Mouse (Mus musculus): Measurements from ENCODE around the gene Igfbp1.
A peak's percentile ranks its signal among the peaks of the same experiment; 100 is the strongest.

The Igfbp1 gene

GRCm38 (mm10) chr11:7198006-7198405 lies 424 bp downstream of the Igfbp1 start:
- DNase-seq: no peak

DNA sequence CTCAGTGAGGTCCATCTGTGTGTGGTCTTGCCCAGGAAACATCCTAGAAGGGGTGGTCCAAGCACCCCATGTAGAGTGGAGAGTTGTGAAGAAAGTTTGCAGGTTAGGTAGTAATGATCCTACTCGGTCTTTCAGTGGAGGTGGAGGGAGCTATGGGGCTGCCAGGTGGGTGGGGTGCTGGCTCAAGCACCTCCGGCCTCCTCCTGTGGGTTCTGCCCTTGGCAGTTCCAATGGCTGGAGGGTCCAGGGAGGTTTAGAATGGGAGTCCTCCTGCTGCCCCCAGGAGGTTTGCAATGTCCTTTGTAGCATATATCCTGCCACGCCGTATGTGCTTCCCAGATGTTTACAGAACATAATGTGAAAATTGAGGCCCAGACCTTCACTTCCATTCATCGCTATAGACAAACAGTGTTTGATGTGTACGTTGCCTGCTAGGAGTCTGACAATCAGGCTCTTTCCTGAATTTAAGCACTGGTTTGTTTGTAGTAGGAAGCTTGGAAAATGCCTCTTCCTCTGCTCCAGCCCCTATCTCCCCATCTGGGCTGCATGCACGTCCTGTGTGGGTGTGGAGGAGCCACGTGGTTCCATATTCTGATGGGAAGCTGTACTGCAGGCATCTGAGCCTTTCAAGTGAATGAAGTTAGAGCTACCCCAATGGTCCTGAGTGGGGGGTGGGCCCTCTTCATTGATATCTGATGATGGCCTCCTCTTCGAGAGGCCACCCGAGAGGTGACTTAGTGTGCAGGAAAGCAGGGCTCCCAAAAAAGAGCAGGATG lies 1.1 kb downstream of the Igfbp1 start:
- DNase-seq: peak in 1 of 2 experiments; percentile 1

- DNase-seq: peak; percentile 83 to 87
Observed at GRCm38 (mm10) chr11:7199736-7200392, 2.3 kb downstream of the Igfbp1 start.

- DNase-seq: no peak
Observed at GRCm38 (mm10) chr11:7200393-7200783, 2.8 kb downstream of the Igfbp1 start.

GRCm38 (mm10) chr11:7202206-7202605 lies 4.6 kb downstream of the Igfbp1 start:
- DNase-seq: no peak

GRCm38 (mm10) chr11:7203846-7204245 lies 6.3 kb downstream of the Igfbp1 start:
- no peak for DNase-seq

- DNase-seq: peak; percentile 88 to 89
Observed at GRCm38 (mm10) chr11:7210343-7210742, 12.8 kb downstream of the Igfbp1 start.

GRCm38 (mm10) chr11:7211211-7211610 lies 13.6 kb downstream of the Igfbp1 start:
- peak; percentile 70 to 72 for DNase-seq

GRCm38 (mm10) chr11:7212126-7212798 lies 14.7 kb downstream of the Igfbp1 start:
- DNase-seq: no peak

DNA sequence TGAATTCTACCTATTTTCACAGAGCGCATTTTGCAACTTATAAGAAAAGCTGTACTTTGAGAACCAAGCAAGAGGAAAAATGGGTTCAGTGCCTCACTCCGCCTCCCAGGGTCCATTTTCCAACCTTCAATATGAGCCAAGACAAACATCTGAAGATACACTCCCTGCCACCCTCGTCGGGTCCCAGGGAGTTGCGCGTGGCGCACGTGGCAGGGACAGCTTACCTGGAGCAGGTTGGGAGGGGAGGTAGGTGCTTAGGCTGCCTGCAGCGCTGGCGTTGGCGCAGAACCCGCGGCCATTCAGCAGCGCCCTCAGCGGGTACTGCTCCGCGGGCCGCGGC lies 15.5 kb downstream of the Igfbp1 start:
- DNase-seq: no peak

DNA sequence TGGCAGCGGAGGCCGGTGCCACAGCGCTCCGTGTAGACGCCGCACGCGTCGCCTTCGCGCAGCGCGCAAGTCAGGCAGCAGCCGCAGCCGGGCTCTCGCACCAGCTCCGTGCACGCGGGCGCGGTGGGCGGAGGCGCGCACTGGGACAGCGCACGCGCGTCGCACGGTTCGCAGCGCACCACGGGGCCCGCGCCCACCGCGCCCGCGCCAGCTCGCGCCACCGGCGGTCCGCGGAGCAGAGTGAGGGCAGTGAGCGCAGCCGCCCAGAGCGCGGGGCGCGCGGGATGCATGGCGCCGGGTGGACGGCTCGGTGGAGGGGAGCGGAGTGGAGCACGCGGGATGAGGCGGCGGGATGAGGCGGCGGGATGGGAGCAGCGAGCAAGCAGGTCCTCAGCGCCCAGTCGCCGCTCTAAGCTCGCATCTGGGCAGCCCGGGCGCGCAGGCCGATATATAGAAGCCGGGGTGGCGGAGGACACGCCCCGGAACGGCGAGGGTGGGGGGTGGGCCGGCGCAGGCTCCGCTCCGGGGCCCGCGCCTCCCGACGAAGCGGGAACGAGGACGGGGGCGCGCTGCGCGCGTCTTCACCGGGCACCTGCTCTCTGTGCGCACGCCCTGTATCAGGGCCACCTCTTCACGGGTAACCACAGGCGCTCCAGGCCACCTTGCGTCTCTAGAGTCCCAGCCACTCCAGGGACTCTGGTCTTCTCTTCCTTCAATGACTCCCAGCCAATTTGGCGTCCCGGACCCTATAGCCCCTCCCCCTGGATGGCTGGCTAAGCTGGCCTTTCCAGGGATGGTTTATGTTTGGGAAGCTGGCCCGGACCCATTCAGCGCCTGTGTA lies 16.1 kb downstream of the Igfbp1 start, which contains the start of gene Igfbp3:
Gene Igfbp3 (minus strand): TSS at position 423 of the 841 bp plus-strand sequence.
- DNase-seq: peak; percentile 87 to 91

GRCm38 (mm10) chr11:7214342-7214660 lies 16.7 kb downstream of the Igfbp1 start:
- DNase-seq: no peak

DNA sequence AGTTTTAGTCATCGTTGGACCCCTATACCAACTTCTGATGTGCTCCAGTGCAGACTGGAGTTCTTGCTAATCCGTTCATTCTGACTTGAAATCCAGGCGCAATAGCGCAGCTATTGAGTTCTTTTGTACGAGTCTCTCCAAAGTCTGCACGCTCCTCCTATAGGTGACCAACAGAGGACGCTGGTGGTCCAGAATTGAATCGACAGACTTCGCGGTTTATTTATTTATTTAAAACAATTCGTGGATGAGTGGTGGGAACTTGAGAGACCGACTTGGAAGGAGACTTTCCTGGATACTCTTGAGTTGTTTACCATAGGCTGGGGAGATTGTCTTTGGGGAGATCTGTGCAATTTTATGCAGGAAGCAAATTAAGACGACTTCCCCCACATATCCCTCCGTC lies 17.2 kb downstream of the Igfbp1 start:
- peak; percentile 88 to 89 for DNase-seq

GRCm38 (mm10) chr11:7215703-7216102 lies 18.1 kb downstream of the Igfbp1 start:
- DNase-seq: peak; percentile 90 to 93

DNA sequence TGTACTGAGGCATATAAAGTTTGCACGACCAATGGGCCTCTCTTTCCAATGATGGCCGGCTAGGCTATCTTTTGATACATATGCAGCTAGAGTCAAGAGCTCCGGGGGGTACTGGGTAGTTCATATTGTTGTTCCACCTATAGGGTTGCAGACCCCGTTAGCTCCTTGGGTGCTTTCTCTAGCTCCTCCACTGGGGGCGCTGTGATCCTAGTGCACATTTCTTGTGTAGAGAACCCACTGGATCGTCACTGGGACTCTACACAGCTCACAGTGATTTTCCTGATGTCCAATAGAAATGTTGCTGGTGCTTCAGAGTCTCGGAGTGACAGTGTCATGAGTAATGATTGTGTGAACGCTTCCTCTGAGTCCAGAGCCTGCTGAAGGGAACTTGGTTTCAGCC lies 24.2 kb downstream of the Igfbp1 start:
- peak; percentile 44 to 54 for DNase-seq

DNA sequence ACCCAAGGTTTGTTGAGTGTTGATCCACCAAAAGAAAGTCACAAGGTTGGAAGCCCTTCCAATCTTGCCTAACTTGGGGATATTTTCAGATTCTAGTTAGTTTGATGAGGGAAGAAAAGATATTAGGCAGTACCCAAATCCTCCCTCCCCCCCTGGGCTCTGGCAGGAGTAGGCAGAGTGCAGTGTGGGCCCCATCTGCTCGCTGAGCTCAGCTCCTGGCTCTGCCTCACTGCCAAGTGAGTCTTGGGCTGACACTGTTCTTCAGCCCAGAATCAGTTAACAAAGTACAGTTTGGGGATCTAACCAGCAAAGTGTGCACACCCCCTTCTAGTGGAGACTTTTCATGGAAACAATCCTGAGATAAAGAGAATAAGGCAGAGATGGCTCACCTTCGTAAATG lies 28.6 kb downstream of the Igfbp1 start:
- peak; percentile 74 to 82 for DNase-seq

DNA sequence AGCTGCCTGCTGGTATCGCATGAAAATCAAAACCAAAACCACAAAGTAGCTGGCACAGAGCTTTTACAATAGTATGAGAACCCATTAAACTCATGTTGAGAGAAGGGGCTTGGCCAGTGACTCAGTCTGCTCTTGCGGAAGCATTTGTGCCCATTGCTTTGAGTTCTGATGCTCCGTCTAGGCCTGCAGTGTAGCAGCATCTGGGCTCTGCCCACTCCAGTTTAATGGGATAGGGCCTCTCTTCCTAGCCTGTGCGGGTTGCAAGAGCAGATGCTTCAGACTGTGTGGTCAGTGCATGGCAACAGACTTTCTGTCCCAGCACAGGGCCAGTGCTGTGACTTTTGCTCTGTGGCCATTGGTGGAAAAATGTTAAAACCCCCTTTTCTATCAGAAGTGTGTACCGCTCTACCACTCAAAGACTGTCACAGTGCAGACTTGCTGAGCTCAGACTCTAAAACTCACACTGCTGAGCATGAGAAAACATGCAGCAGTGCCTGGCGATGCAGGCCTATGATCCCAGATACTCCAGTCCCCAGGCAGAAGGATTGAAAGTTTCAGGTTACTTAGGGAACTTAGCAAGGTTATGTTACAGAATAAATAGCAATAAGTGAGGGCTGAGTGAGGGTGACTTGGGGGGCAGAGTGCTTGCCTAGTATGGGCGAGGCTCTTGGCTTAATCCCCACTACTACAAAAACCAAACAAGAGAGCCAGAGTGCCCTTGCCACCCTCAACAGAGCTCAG lies 29.4 kb downstream of the Igfbp1 start:
- DNase-seq: no peak

DNA sequence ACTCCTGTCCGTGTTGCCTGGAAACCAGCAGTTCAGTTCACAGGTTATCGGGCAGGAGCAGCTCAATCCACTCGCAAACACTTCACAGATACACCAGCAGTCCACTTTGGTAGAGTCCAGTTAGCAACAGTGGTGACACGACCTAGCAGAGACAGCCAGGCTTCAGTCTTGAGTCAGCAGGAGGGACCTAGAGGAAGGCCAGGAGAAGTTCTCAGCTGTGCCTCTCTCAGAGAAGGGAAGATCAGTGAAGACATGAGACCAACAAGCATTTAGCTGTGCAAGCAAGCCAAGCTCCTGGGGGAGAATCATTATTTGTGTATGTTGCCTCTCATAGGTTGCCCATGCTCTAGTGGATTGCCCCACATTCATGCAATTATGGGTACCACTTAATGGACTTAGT lies 30.5 kb downstream of the Igfbp1 start:
- no peak for DNase-seq

GRCm38 (mm10) chr11:7230000-7230399 lies 32.4 kb downstream of the Igfbp1 start:
- no peak for DNase-seq

DNA sequence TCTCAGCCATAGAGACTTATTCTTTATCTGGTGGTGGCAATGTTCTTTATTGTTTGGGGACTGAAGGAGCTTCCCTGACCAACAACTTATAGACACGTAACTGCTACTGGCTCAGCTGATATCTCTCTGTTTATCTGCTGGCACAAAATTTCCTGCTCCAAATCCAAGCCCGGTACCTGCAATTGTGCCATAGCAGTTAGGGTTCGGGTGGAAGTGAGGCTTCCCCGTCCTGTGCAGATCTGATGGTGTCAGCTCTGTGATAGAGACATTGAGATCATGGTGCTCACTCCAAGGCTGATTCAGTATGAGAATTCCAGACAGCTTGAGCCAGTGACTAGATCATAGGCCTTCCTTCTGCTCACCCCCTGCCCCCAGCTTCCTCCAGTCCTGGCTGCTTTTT lies 34.4 kb downstream of the Igfbp1 start:
- DNase-seq: no peak

GRCm38 (mm10) chr11:7233333-7233732 lies 35.8 kb downstream of the Igfbp1 start:
- DNase-seq: no peak

- no peak for DNase-seq
Observed at GRCm38 (mm10) chr11:7234436-7234835, 36.9 kb downstream of the Igfbp1 start.
